Comparison of ENCODE assay signal across 25 mouse cellular contexts in the genomic region with DNA sequence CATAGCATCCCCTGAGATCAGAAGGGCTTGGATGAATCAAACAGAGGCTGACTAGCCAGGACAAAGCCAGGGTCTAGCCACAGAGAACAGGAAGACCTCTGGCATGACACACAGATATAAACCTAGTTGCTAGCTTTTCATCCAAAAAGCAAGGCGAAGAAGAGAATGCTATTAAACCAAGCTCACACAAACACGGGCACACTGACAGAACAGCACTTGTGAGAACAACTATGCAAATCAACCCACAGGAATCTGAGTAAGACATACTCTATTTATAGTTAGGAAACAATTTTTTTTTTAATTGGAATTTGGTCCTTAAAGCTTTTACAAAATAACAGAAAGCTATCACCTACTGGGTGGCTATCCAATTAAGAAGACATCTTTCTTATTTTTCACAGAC.
DNase-seq lines count a peak whose midpoint lies in the region; TF ChIP-seq lines count a peak whose summit lies in the region.
"Had no signal": no experiment of that assay in that cellular context is flagged by ENCODE, and none has a peak within 500 bp of the region (broad histone marks: within the 10 kb centered on the region; RNA-seq: fewer than 3 reads in every experiment).

No protein-coding gene starts in this region.

- H3K4me3 ChIP-seq in layer of hippocampus, adult 2 months = no peak overlapping the region
- H3K4me3 ChIP-seq: embryonic facial prominence, embryonic 12.5 days; embryonic facial prominence, embryonic 15.5 days; heart, adult 2 months; heart, embryonic 10.5 days; heart, embryonic 13.5 days had no signal

- H3K27ac ChIP-seq in layer of hippocampus, adult 2 months = peak overlapping the region; percentile 64; the same call in 1 of the 2 replicates
- H3K27ac ChIP-seq: embryonic facial prominence, embryonic 12.5 days; embryonic facial prominence, embryonic 15.5 days; heart, adult 2 months; heart, embryonic 10.5 days; heart, embryonic 13.5 days; hindbrain, embryonic 14.5 days; hindbrain, postnatal 0 days had no signal

- DNase-seq in layer of hippocampus, adult 2 months (ENCODE audit: low spot score in 2 of 2) = peak in 1 of 2 experiments; percentile 24
- DNase-seq in layer of hippocampus, postnatal 14 days (ENCODE audit: low spot score in 2 of 2) = no peak
- peak; percentile 42 for DNase-seq in right cerebral cortex, adult 18-20 months
- no peak for DNase-seq in right cerebral cortex, postnatal 10 days (ENCODE audit: low spot score in 2 of 2)
- peak; percentile 56 for DNase-seq in telencephalon, adult 2 months (ENCODE audit: low read depth, low spot score)
- no peak for DNase-seq in T-cell, adult 2 months (ENCODE audit: low spot score)
- DNase-seq: adrenal gland, postnatal 10 days; adrenal gland, postnatal 36 days; B cell, adult 2 months; cerebellum, adult 11 months; cerebellum, adult 2 months; cerebellum, adult 9-11 months; cerebellum, postnatal 25 days; forebrain, postnatal 0 days; gastrocnemius, postnatal 10 days; gastrocnemius, postnatal 36 days; heart, adult 2 months; heart, postnatal 14 days; heart, postnatal 4 days had no signal

- TF ChIP-seq CTCF in layer of hippocampus, adult 2 months (conservative IDR thresholded peaks at IDR 0.05) = no peak

Comparison
In these comparisons a context has a peak if more than half of its experiments do, and no peak if none do; other contexts are left out.
1. DNase-seq: peak in right cerebral cortex, adult 18-20 months (single experiment) and telencephalon, adult 2 months (single experiment); none in layer of hippocampus, postnatal 14 days (0 of 2), right cerebral cortex, postnatal 10 days (0 of 2) and T-cell, adult 2 months (single experiment).